Mouse (Mus musculus) hindbrain, postnatal 0 days (tissue): Measurements from ENCODE around the gene Tmem175. TPM values are rescaled to one million over a fixed set of nuclear protein-coding genes. Genes with fewer than 3 reads are reported as not detected.

Experiments
- ATAC-seq: fragments of 200-750 bp; cut with Nextera tagmentation; 2 replicates; pipeline ENCODE4 v1.8.0; 2017; ENCODE audit warnings: mild to moderate bottlenecking, moderate TSS enrichment, moderate library complexity
- DNase-seq: peaks from one replicate; pipeline ENCODE4 v3.0.0-alpha.2; 2015; ENCODE audit warnings: low spot score
- H3K27ac ChIP-seq: fragments of 300-500 bp; sonication (generic); 2 replicates; pipeline ENCODE4 v1.5.1; 2014; ENCODE audit warnings: mild to moderate bottlenecking
- H3K27me3 ChIP-seq: fragments of 300-500 bp; sonication (generic); 2 replicates; pipeline ENCODE4 v1.6.1; 2014; ENCODE audit warnings: low read length, mixed read lengths; ENCODE audit not compliant: insufficient read depth
- H3K36me3 ChIP-seq: fragments of 300-500 bp; sonication (generic); 2 replicates; pipeline ENCODE4 v1.6.1; 2014; ENCODE audit warnings: low read length, mixed read lengths; ENCODE audit not compliant: insufficient read depth
- H3K4me1 ChIP-seq: fragments of 300-500 bp; sonication (generic); 2 replicates; pipeline ENCODE4 v1.6.1; 2014; ENCODE audit warnings: antibody characterized with exemption, low read length, mixed read lengths; ENCODE audit not compliant: insufficient read depth
- H3K4me2 ChIP-seq: fragments of 300-500 bp; sonication (generic); 2 replicates; pipeline ENCODE4 v1.6.1; 2014; ENCODE audit warnings: low read depth, mild to moderate bottlenecking, low read length, moderate library complexity, mixed read lengths
- H3K4me3 ChIP-seq: fragments of 300-500 bp; sonication (generic); 2 replicates; pipeline ENCODE4 v1.5.1; 2014; ENCODE audit warnings: low read length
- H3K9ac ChIP-seq: fragments of 300-500 bp; sonication (generic); replicated peaks from 2 replicates; pipeline ENCODE4 v1.6.1; 2014; ENCODE audit warnings: mild to moderate bottlenecking, low read length, moderate library complexity, mixed read lengths
- H3K9me3 ChIP-seq: fragments of 300-500 bp; sonication (generic); 2 replicates; pipeline ENCODE4 v1.6.1; 2016; ENCODE audit warnings: low read length, mixed read lengths
- CTCF ChIP-seq: IDR thresholded peaks from 2 replicates; pipeline ENCODE4 v1.5.1; 2016; ENCODE audit warnings: antibody characterized with exemption, control low read depth, low read depth
- WGBS: fragments of 180-500 bp; shearing (Covaris S2); extraction: QIAGEN DNeasy Blood & Tissue Kit; methylation state at CpG from one replicate; pipeline ENCODE4 v1.1.7; 2014; 5-methylcytosine and 5-hydroxymethylcytosine counted together
- polyA plus RNA-seq: library from polyadenylated mRNA; unstranded; fragments of >200 nt; fragmentation: Nextera tagmentation; extraction: Ambion mirVana; gene quantifications from 2 replicates; pipeline ENCODE4 v1.2.1, GENCODE M21; 2015
- total RNA-seq: library from RNA; depleted of rRNA; stranded (reverse); fragments of >200 nt; gene quantifications from 2 replicates; pipeline ENCODE4 v1.2.3, GENCODE M21; 2014

Tmem175 gene
- total and polyA plus RNA-seq, 2 experiments from 2014 or later: 38.7 to 43.6 TPM

DNA sequence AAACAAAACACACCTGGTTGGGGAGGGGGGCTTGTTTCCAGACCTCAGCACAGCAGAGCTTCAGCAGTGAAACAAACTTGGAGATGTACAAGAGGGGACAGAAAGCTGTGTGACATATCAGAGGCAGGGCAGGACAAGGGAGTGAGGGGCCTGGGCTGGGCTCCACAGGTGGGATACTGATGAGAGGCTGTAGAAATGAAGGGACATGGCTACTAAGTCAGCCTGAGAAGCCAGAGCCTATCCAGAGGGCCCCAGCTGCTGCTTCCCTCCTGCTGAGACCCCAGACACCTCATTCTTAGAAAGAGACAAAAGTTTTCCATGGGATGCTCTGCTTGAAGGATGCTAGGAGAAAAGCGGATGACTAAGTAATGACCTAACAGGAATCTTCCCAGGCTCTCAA, 29.0 kb downstream of the Tmem175 start:
- Histone ChIP-seq H3K27me3 (no peaks in the 10 kb centered on the region), H3K4me2 (no peak overlapping the region), H3K4me1 (peaks cover 9% of the 10 kb centered on the region), H3K9ac (no peak overlapping the region), H3K27ac (no peak overlapping the region), H3K36me3 (peaks cover 38% of the 10 kb centered on the region), H3K9me3 (no peaks in the 10 kb centered on the region), H3K4me3 (no peak overlapping the region)
- ATAC-seq (no peak), DNase-seq (no peak)
- WGBS: 81% methylated on average over 1 of the region's 1 CpGs
- no peak for TF ChIP-seq CTCF

DNA sequence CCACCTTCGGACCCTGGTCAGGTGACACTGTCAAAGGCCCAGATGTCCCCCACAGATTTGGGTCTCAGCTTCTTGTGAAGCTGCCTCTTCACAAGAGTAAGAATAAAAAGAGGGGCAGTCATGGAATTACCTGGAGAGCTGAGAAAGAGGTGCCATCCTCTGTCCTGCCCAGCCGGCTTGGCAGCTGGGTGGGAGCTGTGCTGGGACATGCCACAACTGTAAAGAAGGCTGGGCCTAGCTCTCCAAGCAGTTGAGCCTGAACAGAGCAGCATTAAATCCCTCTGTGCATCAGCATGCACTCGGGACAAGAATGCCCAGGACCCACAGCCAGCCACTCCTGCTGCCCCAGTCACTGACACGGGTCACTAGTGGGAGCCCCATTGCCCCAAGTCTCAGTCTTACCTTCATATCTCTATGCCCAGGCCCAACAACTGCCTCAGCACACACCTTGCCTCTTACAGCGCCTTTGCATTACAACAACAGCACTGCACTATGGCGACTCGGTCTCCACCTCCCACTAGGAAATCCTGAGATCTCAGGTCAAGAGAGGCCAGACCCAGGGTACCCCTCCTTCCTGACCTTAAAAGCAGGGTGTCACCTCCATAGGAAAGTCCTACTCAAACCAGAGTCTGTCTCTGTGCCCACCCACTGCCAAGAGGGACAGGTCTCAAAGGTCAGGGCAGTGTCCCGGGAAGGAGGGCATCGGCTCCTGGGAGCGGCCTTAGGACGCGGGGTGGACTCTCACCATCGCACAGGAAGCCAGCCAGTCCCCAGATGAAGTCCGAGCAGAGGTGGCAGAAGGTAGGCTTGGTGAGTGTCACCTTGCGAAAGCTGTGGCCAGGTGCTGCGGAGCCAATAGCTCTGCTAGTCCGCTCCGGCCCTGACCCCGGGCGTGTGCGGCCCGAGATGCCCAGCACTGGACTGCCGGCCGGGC, 30.4 kb downstream of the Tmem175 start, which contains the start of gene Idua:
TSS of gene Idua (plus strand) at position 634 of the 934 bp plus-strand sequence.
- H3K36me3 ChIP-seq: peaks cover 24% of the 10 kb centered on the region
- H3K9ac ChIP-seq: peak within 1 kb of the TSS; percentile 92
- peak within 1 kb of the TSS; percentile 67; the same call in 1 of the 2 replicates for H3K27ac ChIP-seq
- ATAC-seq (peak; percentile 75), DNase-seq (no peak)
- peaks cover 9% of the 10 kb centered on the region for H3K4me1 ChIP-seq
- TF ChIP-seq CTCF: no peak
- WGBS: 9% methylated on average over 24 of the region's 24 CpGs
- peak within 1 kb of the TSS; percentile 75 for H3K4me2 ChIP-seq
- no peaks in the 10 kb centered on the region for H3K27me3 ChIP-seq
- H3K9me3 ChIP-seq: no peaks in the 10 kb centered on the region
- H3K4me3 ChIP-seq: peak within 1 kb of the TSS; percentile 87

DNA sequence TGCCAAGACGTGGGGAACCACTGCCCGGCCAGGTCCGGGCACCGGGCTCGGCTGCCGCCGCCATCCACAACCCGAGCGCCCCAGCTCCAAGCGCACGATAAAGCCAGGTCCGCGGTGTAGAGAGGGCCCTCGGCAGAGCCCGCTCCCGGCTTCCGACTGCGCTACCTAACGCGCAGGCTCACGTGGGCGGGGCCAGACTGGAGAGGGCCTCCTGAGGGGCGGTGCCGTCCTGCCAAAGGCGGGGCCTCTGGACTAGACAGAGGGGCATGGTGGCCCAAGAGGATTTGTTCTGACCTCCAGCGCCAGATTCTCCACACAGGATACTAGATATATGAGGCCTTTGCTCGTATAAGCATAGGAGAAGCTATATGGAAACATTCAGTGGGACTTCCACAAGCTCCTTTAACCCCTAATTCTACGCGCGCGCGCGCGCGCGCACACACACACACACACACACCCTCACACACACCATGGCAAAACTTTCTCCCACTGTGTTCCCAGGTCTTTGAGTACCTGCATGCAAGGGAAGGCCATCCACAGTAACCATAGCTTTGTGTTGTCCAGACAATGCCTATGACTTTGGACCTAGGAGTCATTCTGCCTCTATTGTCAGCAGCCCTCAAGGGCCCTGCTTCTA, 31.2 kb downstream of the Tmem175 start:
- Histone ChIP-seq H3K4me1 (peaks cover 9% of the 10 kb centered on the region), H3K27ac (peak overlapping the region; percentile 67; the same call in 1 of the 2 replicates), H3K4me3 (peak overlapping the region; percentile 87), H3K9me3 (no peaks in the 10 kb centered on the region), H3K9ac (peak overlapping the region; percentile 92), H3K36me3 (peaks cover 16% of the 10 kb centered on the region), H3K27me3 (no peaks in the 10 kb centered on the region), H3K4me2 (peak overlapping the region; percentile 75)
- 15% methylated on average over 36 of the region's 36 CpGs for WGBS
- peak; percentile 98 for ATAC-seq
- peak; percentile 94 for DNase-seq
- no peak for TF ChIP-seq CTCF

DNA sequence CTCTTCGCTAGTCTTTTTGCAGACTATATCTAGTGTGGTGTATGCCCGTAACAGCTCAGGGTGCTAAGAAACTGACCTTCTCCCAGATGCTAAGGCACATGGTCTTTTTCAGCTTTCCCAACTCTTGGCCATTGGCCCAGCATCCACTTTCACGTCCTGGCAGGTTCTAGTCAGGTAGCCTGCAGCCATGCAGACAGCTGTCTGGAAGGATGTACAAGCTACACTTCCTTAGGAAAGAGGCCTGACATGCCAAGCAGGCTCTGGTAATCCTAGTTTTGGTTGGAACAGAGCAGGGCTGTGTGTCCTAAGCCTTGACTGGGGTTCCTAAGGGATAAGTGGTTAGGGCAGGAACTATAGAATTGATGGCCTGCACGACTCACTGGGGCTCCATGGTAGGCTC, 33.2 kb downstream of the Tmem175 start:
- ATAC-seq (no peak), DNase-seq (no peak)
- H3K4me3 ChIP-seq: no peak overlapping the region
- peaks cover under 1% of the 10 kb centered on the region; the same call in 1 of the 2 replicates for H3K36me3 ChIP-seq
- no peak for TF ChIP-seq CTCF
- H3K9me3 ChIP-seq: no peaks in the 10 kb centered on the region
- no peak overlapping the region for H3K4me2 ChIP-seq
- no peak overlapping the region for H3K9ac ChIP-seq
- 88% methylated on average over 4 of the region's 4 CpGs for WGBS
- no peaks in the 10 kb centered on the region for H3K27me3 ChIP-seq
- no peak overlapping the region for H3K27ac ChIP-seq
- peaks cover 9% of the 10 kb centered on the region for H3K4me1 ChIP-seq

DNA sequence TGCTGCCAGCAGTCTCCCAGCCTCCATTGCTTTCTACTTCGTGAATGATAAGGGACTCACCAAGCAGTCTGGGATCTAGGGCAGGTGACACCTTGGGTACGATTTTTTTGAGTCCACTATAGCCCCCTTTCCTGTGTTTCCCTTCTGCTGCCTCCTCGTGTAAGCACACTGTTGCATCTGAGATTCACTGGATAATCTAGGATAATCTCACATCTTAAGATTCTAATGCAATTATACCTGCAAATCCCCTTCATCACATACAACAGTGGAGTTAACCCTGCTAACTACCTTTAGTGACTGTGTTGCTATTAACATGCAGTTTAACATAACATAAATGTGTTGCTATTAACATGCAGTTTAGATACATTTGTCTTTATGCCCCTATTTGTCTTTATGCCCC, 35.5 kb downstream of the Tmem175 start:
- DNase-seq: no peak
- Histone ChIP-seq H3K4me2 (no peak overlapping the region), H3K9ac (no peak overlapping the region), H3K36me3 (no peaks in the 10 kb centered on the region), H3K27me3 (no peaks in the 10 kb centered on the region), H3K27ac (no peak overlapping the region), H3K4me1 (peaks cover 1% of the 10 kb centered on the region), H3K4me3 (no peak overlapping the region), H3K9me3 (no peaks in the 10 kb centered on the region)
- WGBS: 48% methylated on average over 3 of the region's 3 CpGs
- ATAC-seq: no peak
- TF ChIP-seq CTCF: no peak

DNA sequence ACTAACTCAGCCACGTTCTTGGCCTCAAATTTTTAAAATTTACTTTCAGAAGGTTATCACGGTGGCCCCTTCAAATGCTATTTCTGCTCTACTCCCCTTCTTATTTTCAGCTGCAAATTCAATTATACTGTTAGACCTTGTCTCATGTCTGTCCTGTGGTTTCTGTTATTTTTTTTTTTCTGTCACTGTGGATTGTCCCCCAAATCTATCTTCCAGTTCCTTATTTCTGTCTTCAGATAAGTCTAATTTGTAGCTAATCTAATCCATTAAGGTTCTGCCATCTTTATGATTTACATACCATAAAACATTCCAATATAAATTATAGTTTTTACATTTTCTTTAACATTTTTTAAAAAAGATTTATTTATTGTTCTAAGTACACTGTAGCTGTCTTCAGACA, 37.8 kb downstream of the Tmem175 start:
- no peak overlapping the region for H3K27ac ChIP-seq
- peaks cover 4% of the 10 kb centered on the region; the same call in 1 of the 2 replicates for H3K36me3 ChIP-seq
- ATAC-seq (no peak), DNase-seq (no peak)
- no peak overlapping the region for H3K4me2 ChIP-seq
- no peak for TF ChIP-seq CTCF
- H3K9me3 ChIP-seq: no peaks in the 10 kb centered on the region
- no peak overlapping the region for H3K9ac ChIP-seq
- no peaks in the 10 kb centered on the region for H3K27me3 ChIP-seq
- no peaks in the 10 kb centered on the region; the same call in 1 of the 2 replicates for H3K4me1 ChIP-seq
- no peak overlapping the region for H3K4me3 ChIP-seq
- 89% methylated on average over 2 of the region's 2 CpGs for WGBS
